Mouse (Mus musculus): Measurements from ENCODE around the gene Fcgrt. TPM values are rescaled to one million over a fixed set of nuclear protein-coding genes. Genes with fewer than 3 reads are reported as not detected.
A peak's percentile ranks its signal among the peaks of the same experiment; 100 is the strongest.

Gene Fcgrt
- polyA plus RNA-seq, 1 experiment from 2014 or later = 143 TPM

DNA sequence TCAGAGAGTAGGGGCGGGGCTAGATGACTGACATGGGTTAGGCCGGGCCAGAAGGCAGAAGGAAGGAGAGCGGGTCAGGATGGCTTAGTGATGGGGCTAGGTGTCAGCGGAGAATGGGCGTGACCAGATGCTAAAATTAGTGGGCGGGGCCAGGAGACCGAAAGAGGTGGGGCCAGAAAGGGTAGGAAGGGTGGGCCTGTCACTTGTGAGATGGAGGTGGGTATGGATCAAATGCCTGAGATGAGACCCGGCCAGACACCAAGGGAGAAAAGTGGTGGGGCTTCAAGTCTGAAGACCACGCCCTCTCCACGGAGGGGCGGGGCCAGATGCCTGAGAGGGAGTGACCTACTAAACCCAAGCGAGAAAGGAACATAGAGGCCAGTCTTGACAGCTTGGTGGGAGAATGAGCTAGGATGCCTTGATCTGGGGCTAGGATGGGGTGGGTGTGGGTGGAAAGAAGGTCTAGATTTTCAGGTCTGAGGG lies 30.9 kb upstream of the Fcgrt start:
- H3K4me2 ChIP-seq (replicated peaks; ENCODE audit: low read depth, low read length) = no peak overlapping the region
- H3K27ac ChIP-seq (ENCODE audit: low read length) = no peak overlapping the region
- H3K4me1 ChIP-seq (ENCODE audit: insufficient read depth, low read depth, low read length) = peaks cover 4% of the 10 kb centered on the region; the same call in 1 of the 2 replicates
- WGBS = 17% methylated on average over 12 of the region's 12 CpGs
- H3K9ac ChIP-seq (replicated peaks; ENCODE audit: low read depth) = no peak overlapping the region
- DNase-seq (ENCODE audit: low spot score) (peak; percentile 57), ATAC-seq (peak; percentile 14; the same call in 1 of the 2 replicates)
- H3K9me3 ChIP-seq (ENCODE audit: low read length) = no peaks in the 10 kb centered on the region
- H3K27me3 ChIP-seq (replicated peaks; ENCODE audit: insufficient read depth, low read length) = no peaks in the 10 kb centered on the region
- TF ChIP-seq EP300 (IDR thresholded peaks at IDR 0.05) (no peak), CTCF (IDR thresholded peaks at IDR 0.05) (no peak)
- no peaks in the 10 kb centered on the region for H3K36me3 ChIP-seq (ENCODE audit: insufficient read depth, low read length)
- H3K4me3 ChIP-seq (ENCODE audit: low read depth, low read length) = no peak overlapping the region

DNA sequence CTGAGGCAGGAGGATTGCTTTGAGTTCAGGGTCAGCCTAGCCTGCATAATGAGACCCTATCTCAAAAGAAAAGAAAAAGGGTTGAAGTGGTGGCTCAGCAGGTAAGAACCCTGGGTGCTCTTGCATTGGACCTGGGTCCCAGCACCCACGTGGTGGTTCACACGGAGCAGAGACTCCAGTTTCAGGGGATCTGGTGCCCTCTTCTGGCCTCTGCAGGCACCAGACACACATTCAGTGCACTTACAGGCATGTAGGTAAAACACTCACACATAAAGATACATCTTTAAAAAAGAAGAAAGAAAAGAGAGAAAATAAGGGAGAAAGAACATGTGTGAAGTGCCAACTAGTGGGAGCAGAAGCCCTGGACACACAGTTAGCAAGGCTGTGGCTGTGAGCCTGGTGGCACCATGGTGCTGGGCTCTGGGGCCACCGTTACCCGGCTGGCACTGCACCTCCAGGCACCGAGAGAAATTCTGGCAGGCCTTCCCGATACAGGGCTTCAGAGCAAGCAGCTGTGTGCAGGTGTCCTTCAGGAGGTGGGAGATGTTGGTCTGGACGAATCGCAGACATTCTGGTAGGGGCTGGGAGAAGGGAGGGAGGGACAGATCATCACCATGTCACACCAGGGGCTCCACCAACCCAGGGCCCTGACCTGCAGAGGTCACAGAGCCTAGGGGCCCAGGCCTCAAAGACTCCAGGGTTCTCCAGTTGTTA lies 30.0 kb upstream of the Fcgrt start:
- DNase-seq (ENCODE audit: low spot score) (no peak), ATAC-seq (no peak)
- H3K27ac ChIP-seq (ENCODE audit: low read length) = no peak overlapping the region
- no peak overlapping the region for H3K9ac ChIP-seq (replicated peaks; ENCODE audit: low read depth)
- TF ChIP-seq CTCF (IDR thresholded peaks at IDR 0.05) = peak; percentile 29
- TF ChIP-seq EP300 (IDR thresholded peaks at IDR 0.05) = no peak
- no peaks in the 10 kb centered on the region for H3K9me3 ChIP-seq (ENCODE audit: low read length)
- H3K4me3 ChIP-seq (ENCODE audit: low read depth, low read length) = no peak overlapping the region
- H3K36me3 ChIP-seq (ENCODE audit: insufficient read depth, low read length) = no peaks in the 10 kb centered on the region
- no peaks in the 10 kb centered on the region for H3K27me3 ChIP-seq (replicated peaks; ENCODE audit: insufficient read depth, low read length)
- H3K4me2 ChIP-seq (replicated peaks; ENCODE audit: low read depth, low read length) = no peak overlapping the region
- WGBS = 77% methylated on average over 8 of the region's 8 CpGs
- H3K4me1 ChIP-seq (ENCODE audit: insufficient read depth, low read depth, low read length) = peaks cover 4% of the 10 kb centered on the region; the same call in 1 of the 2 replicates

DNA sequence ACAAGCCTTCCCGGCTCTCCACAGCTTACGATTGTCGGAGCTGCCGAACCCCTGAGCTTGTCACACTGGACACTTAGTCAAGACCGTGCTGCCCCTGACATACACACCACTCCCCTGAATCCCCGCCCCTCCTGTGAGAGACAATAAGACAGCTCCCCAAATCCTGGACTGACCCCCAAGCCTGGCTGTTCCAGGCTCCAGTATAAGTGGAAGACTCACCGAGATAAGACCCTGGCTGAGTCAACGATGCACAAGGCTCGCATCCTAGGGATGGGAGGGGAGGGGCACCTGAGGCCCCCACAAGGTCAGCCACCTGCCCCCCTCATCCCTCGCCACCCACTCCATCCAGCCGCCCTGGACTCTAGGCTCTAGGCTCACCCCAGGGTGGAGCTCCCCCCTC lies 28.2 kb upstream of the Fcgrt start:
- DNase-seq (ENCODE audit: low spot score) (no peak), ATAC-seq (no peak)
- Histone ChIP-seq H3K4me3 (ENCODE audit: low read depth, low read length) (no peak overlapping the region), H3K9me3 (ENCODE audit: low read length) (no peaks in the 10 kb centered on the region), H3K4me1 (ENCODE audit: insufficient read depth, low read depth, low read length) (peaks cover 12% of the 10 kb centered on the region; the same call in 1 of the 2 replicates), H3K27me3 (replicated peaks; ENCODE audit: insufficient read depth, low read length) (no peaks in the 10 kb centered on the region), H3K27ac (ENCODE audit: low read length) (no peak overlapping the region), H3K36me3 (ENCODE audit: insufficient read depth, low read length) (0 out of 2 replicates have a peak, but pooled peaks cover 3% of the 10 kb centered on the region), H3K9ac (replicated peaks; ENCODE audit: low read depth) (no peak overlapping the region), H3K4me2 (replicated peaks; ENCODE audit: low read depth, low read length) (no peak overlapping the region)
- no peak for TF ChIP-seq EP300 (IDR thresholded peaks at IDR 0.05)
- no peak for TF ChIP-seq CTCF (IDR thresholded peaks at IDR 0.05)
- 63% methylated on average over 11 of the region's 11 CpGs for WGBS

DNA sequence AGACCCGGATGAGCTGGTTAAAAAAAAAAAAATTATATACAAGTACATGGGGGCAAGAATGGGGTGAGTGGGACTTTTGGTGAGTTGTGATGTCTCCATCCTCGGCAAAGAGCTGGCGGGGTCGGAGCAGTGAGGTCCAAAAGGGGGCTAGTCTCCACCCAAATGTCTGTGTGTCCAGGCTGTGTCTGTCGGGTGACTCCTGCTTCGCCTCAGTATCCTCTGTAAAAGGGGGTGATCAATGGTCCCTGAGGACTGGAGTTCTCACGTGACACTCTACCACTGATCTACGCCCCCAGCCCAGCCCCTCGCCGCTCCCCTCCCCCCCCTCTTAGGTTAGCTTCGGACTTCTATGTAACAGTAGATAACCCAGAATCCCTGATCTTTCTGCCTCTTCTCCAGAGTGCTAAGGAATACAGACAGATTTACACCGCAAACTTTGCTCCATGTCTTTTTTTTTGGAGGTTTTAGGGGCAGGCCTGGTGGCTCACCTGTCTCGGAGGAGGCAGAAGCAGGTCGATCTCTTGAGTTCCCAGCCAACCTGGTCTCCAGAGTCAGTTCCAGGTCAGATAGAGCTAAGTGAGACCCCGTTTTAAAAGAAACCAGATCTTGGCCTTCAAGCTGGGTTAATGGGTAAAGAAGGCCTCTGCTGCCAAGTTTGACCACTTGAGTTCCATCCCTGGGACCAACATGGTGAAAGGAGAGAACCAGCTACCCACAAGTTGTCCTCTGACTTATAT lies 26.3 kb upstream of the Fcgrt start:
- H3K9ac ChIP-seq (replicated peaks; ENCODE audit: low read depth) = no peak overlapping the region
- 0 out of 2 replicates have a peak, but pooled peaks cover 17% of the 10 kb centered on the region for H3K36me3 ChIP-seq (ENCODE audit: insufficient read depth, low read length)
- TF ChIP-seq CTCF (IDR thresholded peaks at IDR 0.05) (no peak), EP300 (IDR thresholded peaks at IDR 0.05) (no peak)
- H3K4me2 ChIP-seq (replicated peaks; ENCODE audit: low read depth, low read length) = peak overlapping the region; percentile 71
- H3K4me3 ChIP-seq (ENCODE audit: low read depth, low read length) = no peak overlapping the region
- DNase-seq (ENCODE audit: low spot score) = no peak
- WGBS = 55% methylated on average over 15 of the region's 15 CpGs
- H3K9me3 ChIP-seq (ENCODE audit: low read length) = no peaks in the 10 kb centered on the region
- H3K27ac ChIP-seq (ENCODE audit: low read length) = 0 out of 2 replicates have a peak overlapping the region, but pooled peaks have one; percentile 67
- H3K27me3 ChIP-seq (replicated peaks; ENCODE audit: insufficient read depth, low read length) = no peaks in the 10 kb centered on the region
- ATAC-seq = no peak
- H3K4me1 ChIP-seq (ENCODE audit: insufficient read depth, low read depth, low read length) = peaks cover 8% of the 10 kb centered on the region; the same call in 1 of the 2 replicates

DNA sequence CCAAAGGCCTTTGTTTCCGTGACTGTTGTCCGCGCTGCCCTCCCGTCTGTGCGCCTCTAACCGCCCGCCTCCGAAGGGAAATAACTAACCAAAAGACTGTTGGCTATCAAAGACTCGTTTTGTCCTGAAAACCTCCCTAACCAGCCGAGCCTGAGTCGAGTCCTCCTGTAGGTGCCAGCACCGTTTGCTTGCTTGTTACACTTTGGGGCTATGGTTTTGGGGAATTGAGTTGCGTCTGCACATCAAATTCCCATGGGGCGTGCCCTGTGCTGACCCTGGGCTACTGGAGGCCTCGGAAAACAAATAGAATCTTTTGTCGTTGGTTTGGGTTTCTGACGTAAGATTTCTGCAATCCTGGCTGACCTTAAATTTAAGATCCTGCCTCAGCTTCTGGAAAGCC lies 25.7 kb upstream of the Fcgrt start:
- peak; percentile 0; the same call in 1 of the 2 replicates for ATAC-seq
- Histone ChIP-seq H3K36me3 (ENCODE audit: insufficient read depth, low read length) (0 out of 2 replicates have a peak, but pooled peaks cover 17% of the 10 kb centered on the region), H3K4me2 (replicated peaks; ENCODE audit: low read depth, low read length) (peak overlapping the region; percentile 71), H3K4me3 (ENCODE audit: low read depth, low read length) (peak overlapping the region; percentile 42), H3K27ac (ENCODE audit: low read length) (peak overlapping the region; percentile 67), H3K27me3 (replicated peaks; ENCODE audit: insufficient read depth, low read length) (no peaks in the 10 kb centered on the region), H3K9ac (replicated peaks; ENCODE audit: low read depth) (peak overlapping the region; percentile 23; the same call in 1 of the 2 replicates), H3K4me1 (ENCODE audit: insufficient read depth, low read depth, low read length) (peaks cover 8% of the 10 kb centered on the region; the same call in 1 of the 2 replicates), H3K9me3 (ENCODE audit: low read length) (no peaks in the 10 kb centered on the region)
- no peak for DNase-seq (ENCODE audit: low spot score)
- under 1% methylated on average over 17 of the region's 17 CpGs for WGBS
- TF ChIP-seq EP300 (IDR thresholded peaks at IDR 0.05) = no peak
- no peak for TF ChIP-seq CTCF (IDR thresholded peaks at IDR 0.05)
